Mouse (Mus musculus) cerebellum, adult 2 months (tissue): Measurements from ENCODE around the gene Gnb5.

Source experiments
- CTCF ChIP-seq: fragments of 200-500 bp; IDR thresholded peaks from 2 replicates; pipeline ENCODE4 v1.5.1; 2011; ENCODE audit warnings: low read depth, mild to moderate bottlenecking, control low read depth, low read length, moderate library complexity, borderline replicate concordance; ENCODE audit not compliant: insufficient read depth
- POLR2A ChIP-seq: fragments of 200-500 bp; IDR thresholded peaks from 2 replicates; pipeline ENCODE4 v1.6.1; 2011; ENCODE audit warnings: low read length, control low read depth, borderline replicate concordance; ENCODE audit not compliant: insufficient read depth

GRCm38 (mm10) chr9:75375606-75376005 is 69.5 kb downstream of the Gnb5 start:
- TF ChIP-seq CTCF (no peak), POLR2A (no peak)
